Mouse (Mus musculus) lung, postnatal 0 days (tissue): Measurements from ENCODE around the gene Cdh5.

ENCODE experiments used
- CTCF ChIP-seq: IDR thresholded peaks from 2 replicates; pipeline ENCODE4 v1.5.1; 2016; ENCODE audit warnings: antibody characterized with exemption, mild to moderate bottlenecking
- EP300 ChIP-seq: IDR thresholded peaks from 2 replicates; pipeline ENCODE4 v1.6.1; 2016; ENCODE audit warnings: antibody characterized with exemption, mild to moderate bottlenecking, control low read depth

DNA sequence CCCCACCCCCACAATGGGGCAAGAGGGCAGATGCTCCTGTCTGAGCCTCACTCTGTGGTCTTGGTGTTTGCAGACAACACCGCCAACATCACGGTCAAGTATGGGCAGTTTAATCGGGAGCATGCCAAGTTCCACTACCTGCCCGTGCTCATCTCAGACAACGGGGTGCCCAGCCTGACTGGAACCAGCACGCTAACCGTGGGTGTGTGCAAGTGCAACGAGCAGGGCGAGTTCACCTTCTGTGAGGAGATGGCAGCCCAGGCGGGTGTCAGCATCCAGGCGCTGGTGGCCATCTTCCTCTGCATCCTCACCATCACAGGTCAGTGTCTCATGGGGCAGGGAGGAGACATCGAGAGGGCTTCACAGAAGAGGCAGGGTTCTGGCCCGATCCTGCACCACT is 39.2 kb downstream of the Cdh5 start:
- no peak for TF ChIP-seq EP300
- no peak for TF ChIP-seq CTCF
